Mouse (Mus musculus): Measurements from ENCODE around the gene Mrpl30. TPM values are rescaled to one million over a fixed set of nuclear protein-coding genes. Genes with fewer than 3 reads are reported as not detected.

The Mrpl30 gene
- 195 TPM for polyA plus RNA-seq (2017; shearing (Covaris generic))

DNA sequence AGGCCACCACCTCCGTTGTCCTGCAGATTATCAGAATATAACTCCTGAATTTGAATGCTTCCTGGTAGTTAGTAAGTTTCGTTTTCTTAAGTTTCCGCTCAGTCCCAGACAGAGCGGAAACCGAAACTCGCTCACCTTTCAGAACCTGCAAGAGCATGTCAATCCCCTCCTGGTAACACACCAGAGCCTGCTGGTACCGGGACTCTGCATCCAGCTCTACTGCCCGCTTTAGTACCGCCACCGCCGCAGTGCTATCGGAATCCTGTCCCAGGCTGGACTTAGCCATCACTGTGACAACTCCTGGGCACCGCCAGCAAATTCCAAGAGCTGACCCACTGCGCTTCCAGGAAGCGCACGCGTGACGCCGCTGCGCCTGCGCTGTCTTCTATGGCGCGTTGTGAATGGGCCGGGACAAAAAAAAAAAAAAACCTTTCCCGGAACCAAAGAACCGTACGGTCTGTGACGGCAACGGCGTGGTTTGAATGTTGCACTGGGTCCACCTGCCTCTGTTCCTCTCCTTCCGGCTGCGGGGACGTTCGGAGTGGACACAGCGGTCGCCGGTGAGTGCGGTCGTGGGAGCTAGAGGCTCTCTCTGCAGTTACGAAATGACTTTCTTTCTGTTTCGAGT lies at the start of gene Mrpl30, which contains the start of gene Mitd1:
Mrpl30 (plus strand) TSS at position 453 of the 628 bp plus-strand sequence.
Mitd1 (minus strand) TSS at position 387 of the 628 bp plus-strand sequence.

DNA sequence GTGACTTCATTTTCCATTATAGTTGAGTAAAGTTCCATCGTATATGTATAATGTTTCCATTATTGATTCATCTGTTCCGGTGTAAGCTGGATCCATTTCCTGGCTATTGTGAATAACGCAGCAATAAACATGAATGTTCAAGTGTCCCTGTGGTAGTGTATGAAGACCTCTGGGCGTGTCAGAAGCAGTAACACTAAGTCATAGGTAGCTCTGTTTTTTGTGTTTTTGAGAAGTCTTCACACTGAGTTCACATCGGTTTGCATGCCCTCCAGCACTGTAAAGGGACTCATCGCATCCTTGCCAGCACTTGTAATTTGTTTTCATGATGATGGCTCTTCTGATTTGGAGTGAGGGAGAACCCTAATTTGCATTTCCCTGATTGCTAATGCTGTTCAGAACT lies 24.0 kb upstream of the Mrpl30 start, which contains the start of gene Tsga10:
Tsga10 (minus strand) TSS at position 144 of the 400 bp plus-strand sequence.

GRCm38 (mm10) chr1:37871704-37872103 lies 18.6 kb upstream of the Mrpl30 start, which contains the start of gene Lipt1:
Gene Lipt1, plus strand, starts transcription at chr1:37871738.

DNA sequence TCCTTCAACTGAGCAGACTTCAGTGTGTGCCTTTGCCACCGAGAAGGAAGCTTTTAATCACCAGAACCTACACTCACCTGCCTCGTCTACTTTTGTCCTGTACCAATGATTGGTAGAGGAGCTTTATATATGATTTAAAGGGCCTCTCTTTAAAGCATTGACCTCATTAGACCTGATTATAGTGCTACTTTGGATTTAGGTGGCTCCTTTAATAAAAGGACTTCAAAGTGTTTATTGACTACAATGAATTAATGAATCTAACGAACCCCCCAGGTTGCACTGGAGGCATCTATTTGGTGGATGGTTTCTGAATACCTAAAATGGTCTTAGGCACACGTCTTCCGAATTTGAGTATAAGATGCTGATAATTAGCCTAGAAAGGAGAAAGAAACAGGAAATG lies 26.1 kb downstream of the Mrpl30 start, which contains the start of gene Lyg2:
Lyg2 (minus strand) TSS at position 101 of the 400 bp plus-strand sequence.

Other genes with a start within 250 kb of the Mrpl30 start
- gene 2010300C02Rik, start 170.4 kb upstream of the Mrpl30 start, polyA plus RNA-seq (2017; shearing (Covaris generic)): 0.54 TPM
- 2.4 TPM for gene Tsga10, start 24.0 kb upstream of the Mrpl30 start, polyA plus RNA-seq (2017; shearing (Covaris generic))
- gene Lipt1, start 18.7 kb upstream of the Mrpl30 start, polyA plus RNA-seq (2017; shearing (Covaris generic)): 7.1 TPM
- gene Mitd1, start 66 bp upstream of the Mrpl30 start, polyA plus RNA-seq (2017; shearing (Covaris generic)): 95.6 TPM
- not detected for gene Lyg2, start 26.0 kb downstream of the Mrpl30 start, polyA plus RNA-seq (2017; shearing (Covaris generic))
- not detected for gene Lyg1, start 67.3 kb downstream of the Mrpl30 start, polyA plus RNA-seq (2017; shearing (Covaris generic))
- 123 TPM for gene Txndc9, start 107.4 kb downstream of the Mrpl30 start, polyA plus RNA-seq (2017; shearing (Covaris generic))
- gene Eif5b, start 107.5 kb downstream of the Mrpl30 start, polyA plus RNA-seq (2017; shearing (Covaris generic)): 21.4 TPM
- 8.1 TPM for gene Rev1, start 239.3 kb downstream of the Mrpl30 start, polyA plus RNA-seq (2017; shearing (Covaris generic))

Data from activated CD4-positive, CD25-positive, alpha-beta regulatory T cell, adult 9 weeks (primary cell).